Mouse (Mus musculus): ENCODE data around the gene Cdrt4. TPM values are rescaled to one million over a fixed set of nuclear protein-coding genes. Genes with fewer than 3 reads are reported as not detected.

The Cdrt4 gene
- polyA plus RNA-seq, 3 experiments from 2014 or later, result not detected

DNA sequence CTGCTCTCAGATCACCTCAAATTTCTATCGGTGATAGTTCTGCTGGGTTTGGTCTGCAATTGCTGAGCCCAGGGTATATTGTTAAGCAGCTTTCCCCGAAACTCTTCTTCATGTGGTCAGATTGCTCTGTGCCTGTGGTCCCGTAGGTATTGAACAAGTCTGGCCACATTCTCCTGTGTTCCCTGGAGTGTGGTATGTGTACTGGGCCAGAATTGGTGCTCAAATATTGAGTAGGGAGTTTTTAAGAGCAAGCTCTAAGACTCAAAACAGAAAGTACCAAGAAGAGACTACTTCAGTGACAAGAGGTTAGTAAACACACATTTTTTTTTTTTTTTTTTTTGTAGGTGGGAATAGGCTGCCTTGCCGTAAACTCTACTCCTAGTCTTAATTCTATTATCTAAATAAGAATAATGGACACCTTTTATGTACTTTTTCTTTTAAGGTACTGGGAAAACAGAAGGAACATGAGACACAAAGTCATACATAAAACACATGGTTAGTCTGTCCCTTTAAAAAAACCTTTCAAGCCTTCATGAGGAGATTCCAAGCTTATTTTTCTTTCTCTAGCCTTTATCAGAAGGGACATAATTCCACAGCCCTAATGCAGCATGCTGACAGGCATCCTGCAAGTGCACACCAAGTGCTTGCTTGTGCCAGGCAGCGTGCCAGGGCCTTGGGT is 46.2 kb downstream of the Cdrt4 start:
- no peak for ATAC-seq

DNA sequence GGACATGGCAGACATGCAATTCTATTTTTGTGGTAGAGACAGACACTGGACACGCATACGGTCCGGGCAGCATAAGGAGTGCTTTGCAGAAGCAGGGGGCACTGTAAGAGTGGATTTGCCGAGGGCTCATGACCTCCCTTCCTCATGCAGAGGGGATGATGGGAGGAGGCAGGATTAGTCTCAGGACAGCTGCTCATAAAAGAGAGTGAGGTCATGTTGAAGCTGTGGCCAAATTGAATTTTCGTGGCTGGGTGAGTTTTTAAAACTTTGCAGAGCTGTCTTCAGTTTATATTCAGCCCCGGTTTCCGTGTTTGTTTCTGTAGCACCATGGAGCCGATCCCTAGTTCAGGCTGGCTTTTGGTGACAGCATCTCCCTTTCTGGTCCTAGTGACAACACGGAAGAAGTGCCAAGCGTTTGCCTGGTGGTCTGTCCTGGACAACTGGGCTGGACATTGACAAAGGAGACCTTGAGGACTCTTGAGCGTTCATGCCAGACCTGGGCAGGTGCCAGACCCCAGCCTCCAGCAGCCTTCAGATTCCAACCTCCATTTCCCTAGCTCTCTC is 46.8 kb downstream of the Cdrt4 start:
- no peak for ATAC-seq

DNA sequence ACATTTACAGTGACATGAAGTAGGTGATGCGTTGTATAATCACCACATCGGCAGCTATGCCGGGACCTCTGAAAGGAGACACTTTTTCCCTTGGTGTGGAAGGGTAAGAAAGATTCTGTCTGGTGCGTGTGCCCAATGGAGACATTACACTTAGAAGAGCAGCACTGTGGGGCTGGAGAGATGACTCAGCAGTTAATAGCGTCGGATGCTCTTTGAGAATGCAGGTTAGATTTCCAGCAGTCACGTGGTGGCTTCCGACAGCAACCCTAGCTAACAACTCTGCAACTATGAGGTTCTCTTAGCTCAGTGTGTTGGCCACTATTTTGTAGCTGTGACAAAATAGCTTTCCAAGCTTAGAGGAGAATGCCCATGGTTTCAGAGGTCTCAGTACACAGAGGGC is 49.1 kb downstream of the Cdrt4 start:
- no peak for ATAC-seq

DNA sequence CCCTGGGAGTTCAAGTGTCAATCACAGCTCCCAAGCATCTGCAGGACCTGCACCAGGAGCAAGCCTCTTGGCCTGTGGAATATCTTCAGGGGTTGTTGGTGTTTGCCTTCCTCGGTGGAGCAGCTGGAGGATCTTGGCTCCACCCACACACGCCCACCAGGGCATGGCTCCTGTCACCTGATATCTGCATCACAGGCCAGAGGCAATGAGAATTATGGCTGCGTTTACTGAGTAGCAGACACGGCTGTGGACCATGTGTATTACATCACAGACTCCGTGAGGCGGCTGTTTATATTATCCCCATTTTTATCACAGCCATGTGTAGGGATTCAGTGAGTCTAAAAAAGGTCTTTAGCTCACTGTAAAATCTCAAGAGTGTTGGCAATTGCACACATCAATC is 53.6 kb downstream of the Cdrt4 start:
- ATAC-seq, result no peak

DNA sequence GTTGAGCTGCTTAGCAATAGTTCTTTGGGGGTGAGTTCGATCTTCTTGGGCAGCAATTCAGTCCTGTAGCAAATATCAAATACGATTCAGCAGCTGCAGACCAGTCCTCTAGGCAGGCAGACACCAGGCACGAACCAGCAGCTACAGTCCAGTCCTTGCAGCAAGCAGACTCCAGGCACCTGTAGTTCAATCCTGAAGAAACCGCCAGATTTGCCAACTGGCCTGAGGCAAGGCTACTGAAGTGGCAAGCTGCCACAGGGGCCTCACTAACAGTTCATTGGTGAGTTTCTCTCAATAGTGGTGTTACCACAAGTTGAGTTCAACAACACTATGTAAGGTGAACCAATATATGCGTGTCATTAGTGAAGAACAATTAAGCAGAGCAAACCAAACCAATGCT is 56.4 kb downstream of the Cdrt4 start:
- no peak for ATAC-seq

DNA sequence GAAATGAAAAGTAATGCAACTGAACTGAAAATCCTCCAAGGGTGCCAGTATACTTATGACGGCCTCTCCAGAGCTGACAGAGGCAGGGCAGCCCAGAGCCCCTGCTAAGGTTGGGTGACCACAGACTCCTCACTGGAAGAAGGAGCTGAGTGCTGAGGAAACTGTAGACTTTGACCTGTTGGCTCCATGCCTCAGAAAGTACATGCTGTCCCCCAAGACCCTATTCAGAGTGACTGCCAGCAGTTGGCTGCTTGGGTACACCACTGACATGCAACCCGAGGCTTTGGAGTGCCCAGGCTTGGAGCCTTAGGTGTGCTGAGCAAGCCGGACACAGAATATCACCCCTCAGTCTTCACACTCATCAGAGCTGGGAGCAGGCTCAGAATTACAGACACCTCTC is 57.0 kb downstream of the Cdrt4 start:
- no peak for ATAC-seq

DNA sequence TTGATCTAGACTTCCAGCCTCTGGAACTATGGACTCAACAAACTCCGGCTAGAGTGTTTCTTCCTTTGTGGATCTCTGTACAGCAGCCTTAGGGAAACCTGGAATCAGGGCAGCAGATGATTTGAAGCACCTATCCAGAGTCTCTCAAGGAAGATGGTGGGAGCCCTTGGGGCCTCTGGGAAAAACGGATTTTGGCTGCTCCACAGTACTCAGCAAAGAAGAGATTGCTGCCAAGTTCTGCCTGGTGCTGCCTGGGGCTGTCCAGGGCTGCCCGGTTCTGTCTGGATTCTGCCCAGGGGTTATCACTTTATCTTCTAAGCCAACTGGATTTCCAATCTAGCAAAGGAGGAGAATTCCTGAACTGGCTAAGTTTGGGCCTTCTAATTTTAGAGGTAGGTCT is 58.8 kb downstream of the Cdrt4 start:
- ATAC-seq, result no peak

DNA sequence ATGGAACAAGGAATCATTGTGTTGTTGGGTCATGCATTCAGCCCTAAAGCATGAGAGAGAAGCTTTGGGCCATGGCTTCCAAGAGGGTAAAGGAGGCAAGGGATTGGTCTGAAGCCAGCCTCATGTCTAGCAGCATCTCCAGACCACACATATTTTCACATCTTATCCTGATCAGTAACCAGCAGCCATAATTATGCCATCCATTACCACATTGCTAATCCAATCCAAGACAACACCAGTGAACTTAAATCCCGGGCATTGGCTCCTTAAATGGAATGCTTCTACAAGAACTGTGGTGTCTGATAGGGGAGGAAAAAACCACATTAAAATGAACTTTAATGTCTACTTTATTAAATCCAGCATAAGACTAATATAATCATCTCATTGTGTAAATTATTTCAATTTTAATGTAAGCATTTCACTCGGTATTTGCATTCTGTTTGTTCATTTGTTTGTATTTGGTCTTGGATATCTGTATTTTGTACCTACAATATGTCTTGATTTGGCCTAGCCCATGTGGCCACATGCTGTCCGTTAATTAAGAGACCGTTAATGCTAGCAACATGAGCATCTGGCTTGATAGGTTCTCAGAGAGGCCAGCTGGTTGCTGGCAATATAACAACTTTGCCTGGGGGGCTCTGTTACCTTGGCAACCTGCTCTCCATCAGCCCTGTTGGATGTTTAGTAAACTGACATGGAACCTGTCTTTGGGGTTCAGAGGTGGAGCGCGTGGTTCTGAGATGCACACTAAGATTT is 66.5 kb downstream of the Cdrt4 start:
- ATAC-seq, result no peak

DNA sequence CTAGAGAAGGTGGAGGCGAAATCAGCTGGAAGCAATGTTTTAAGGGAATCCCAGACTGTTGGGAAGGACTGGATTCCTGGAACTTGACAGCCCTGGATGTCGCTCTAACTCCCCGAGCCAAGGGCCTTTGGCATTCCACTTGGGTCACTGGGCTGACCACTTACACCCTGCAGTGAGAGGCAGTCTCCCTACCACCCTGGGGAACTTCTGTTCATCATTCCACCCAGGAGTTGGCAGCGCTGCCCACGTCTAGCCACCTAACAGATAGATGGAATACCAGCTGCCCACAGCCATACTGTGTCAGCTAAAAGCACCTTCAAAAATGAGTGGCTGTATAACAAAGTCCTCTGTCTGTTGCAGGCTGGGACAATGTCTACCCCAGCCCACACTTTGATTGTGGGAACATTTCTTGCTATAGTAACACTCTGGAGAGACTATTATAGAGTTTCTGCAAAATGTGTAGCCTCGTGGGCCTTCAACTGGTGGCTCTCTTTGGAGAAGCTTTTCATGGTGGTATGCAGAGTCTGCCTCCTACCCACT is 67.2 kb downstream of the Cdrt4 start:
- no peak for ATAC-seq

DNA sequence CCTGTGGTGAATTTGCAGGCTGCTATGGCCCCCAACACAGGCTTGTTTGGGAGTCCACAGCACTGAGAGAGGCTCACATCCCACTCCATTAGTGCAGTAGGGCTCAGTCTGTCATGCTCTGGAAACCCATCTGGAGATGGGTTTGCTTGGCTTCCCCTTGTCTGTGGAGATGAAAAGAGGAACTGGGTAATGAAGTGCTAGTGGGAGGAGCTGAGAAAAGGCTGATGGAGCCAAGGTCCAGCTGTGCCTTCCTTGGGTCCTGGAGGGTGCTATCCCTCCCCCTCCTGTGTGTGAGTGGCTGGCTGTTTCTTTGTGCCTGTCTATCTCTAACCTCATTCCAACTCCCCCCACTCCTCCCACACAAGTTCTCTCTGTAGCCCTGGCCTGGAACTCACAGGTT is 69.6 kb downstream of the Cdrt4 start:
- no peak for ATAC-seq

DNA sequence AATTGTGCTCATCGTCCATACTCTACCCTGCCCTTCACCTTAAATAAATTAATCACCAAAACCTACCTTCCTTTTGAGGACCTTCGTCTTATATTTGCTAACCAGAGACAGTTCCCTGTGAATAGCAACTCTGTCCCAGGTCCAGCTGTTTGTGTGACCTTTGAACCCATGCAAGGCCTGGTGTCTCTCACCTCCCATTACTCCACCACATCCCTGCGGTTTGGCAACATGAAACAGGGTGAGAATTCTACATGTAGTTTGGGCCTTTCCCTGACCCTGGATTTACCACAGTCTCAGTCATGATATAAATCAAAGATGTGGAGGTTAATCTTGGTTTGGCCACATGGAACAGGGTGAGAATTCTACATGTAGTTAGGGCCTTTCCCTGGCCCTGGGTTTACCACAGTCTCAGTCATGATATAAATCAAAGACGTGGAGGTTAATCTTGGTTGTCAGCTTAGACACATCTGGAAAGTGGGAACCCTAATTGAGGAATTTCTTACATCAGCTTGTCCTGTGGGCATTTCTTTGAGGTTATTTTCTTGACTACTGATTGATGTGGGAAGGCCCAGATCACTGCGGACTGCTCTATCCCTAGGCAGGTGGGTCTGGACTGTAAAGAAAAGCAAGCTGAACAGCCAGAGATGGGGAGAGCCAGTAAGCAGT is 70.3 kb downstream of the Cdrt4 start:
- ATAC-seq, result no peak

DNA sequence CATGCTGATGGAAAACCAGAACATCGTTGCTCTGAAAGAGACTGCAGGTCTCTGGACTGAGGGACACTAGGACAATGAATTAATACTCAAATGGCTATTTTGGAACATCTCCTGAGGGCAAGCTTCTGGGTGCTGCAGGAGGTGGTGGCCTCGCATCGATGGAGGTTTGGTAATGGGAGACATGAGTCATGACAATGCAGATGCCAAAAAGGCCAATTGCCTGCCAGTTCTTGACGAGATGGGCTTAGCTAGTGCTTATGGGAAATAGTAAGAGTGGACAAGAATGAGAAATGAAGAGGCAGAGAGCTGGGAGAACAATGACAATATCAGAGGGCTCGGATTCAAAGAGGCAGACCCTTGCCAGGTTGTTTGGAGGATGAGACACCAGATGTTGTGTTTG is 72.5 kb downstream of the Cdrt4 start:
- ATAC-seq, result no peak

DNA sequence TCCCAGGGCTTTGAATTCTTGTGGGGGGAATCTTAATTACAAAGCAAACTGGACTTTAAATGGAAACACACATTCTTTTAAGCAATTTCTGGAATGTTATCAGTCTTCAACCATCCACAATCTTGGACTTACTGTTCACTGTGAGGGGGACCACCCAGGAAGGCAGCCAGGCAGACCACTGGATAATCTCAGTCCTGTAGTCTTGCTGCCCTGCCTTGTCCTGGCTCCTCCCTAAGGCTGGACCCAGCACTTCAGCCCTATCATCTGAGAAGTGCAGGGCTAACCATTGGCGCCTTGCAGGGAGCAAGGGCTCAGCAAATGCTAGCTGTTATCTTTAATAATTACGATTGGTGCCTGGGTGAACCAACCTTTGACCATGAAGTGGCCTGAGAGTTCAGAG is 73.1 kb downstream of the Cdrt4 start:
- no peak for ATAC-seq

DNA sequence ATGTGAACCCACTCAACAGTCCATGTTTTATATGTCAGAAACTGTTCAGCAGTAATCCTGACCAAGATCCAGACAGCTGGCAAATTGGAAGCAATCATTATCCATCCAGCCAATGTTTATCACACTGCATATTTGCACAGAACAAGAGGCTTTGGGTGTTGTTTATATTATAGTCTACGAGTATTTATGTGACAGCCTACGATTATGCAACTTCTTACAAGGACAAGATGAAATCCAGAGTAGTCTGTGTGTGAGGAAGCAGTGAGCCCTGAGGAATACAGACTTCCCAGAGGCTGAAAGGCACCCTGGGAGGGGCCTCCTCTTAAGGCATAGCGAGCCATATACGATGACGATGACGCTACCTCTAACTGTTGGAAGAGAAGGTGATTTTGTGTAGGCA is 74.5 kb downstream of the Cdrt4 start:
- no peak for ATAC-seq

DNA sequence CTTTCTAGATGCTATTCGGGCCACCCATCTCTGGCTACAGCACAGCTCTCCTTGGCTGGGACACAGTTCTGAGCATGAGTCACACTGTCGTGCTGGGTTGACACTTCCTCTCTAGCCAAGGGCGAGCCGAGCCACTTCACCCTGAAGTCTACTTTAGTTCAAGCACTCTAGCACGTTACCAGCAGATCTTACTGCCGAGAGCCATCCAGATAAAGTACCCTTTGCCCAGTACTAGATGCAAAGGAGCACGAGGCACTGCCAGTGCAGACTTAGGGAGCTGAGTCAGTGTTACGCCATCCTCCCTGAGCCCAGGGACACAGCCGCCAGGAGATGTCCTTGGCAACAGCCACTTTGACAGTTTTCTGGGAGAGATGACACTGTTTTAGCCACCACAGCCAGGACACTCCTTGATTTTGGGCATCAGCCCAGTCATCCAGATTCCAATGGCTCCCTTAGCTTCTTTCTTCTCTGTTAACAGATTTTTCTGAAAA is 75.7 kb downstream of the Cdrt4 start:
- no peak for ATAC-seq

DNA sequence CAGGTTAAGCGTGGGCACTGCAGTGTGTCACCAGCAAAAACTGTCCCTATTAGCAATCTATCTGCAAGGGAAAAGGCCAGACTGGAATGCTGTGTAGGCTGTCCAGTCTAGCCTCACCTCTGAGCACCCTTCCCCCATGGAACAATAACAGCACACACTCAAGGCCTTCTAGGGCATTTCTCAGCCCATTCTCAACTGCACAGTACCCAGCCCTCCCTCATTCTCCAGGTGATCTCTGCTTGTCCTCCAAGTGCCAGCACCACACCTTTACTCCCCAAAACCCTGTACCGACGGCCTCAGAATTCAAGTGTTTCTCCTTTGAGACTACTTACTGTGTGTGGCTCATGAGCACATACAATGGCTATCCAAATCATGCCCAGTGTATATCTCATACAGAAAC is 77.1 kb downstream of the Cdrt4 start:
- no peak for ATAC-seq

DNA sequence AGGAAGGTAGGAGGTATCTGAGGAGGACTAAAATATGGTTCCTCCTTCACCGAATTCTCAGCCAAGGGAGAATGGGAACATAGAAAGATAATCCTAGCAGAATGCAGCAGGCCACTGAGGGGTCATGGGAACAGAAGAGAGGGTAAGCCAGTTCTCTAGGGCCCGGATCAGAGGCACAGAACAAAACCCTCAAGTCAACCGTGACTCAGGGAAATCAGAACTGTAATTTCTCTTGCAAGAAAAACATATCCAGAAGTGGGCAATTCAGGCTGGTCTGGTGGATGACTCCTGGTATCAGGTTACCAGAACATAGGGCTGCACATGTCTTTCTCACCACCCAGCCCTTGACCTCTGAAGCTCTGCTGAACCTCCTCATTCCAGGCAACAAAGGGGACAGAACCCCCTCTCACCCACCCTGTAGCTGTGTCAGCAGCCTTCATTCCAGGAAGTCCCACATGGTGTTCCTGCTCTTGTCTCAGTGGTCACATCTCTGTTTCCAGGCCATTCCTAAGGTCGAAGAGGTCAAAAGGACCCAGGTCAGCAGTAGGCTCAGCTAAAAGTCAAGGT is 78.2 kb downstream of the Cdrt4 start:
- ATAC-seq, result no peak

DNA sequence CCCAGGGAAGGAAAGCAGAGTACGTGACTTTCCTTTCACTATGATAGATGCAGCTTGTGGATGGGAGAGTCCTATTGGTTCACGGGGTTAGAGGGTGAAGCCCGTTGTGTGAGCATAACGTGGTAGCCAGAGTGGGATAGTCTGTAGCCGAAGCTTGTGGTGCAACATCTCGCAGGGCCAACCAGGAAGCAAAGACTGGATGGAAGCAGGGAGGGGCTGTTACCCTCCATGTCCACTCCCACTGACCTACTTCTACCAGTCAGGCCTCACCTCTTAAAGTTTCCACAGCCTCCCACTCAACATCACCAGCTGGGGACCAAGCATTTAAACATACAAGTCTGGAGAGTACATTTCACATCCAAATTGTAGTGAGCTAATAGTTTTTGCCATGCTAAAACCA is 78.7 kb downstream of the Cdrt4 start:
- ATAC-seq, result no peak

DNA sequence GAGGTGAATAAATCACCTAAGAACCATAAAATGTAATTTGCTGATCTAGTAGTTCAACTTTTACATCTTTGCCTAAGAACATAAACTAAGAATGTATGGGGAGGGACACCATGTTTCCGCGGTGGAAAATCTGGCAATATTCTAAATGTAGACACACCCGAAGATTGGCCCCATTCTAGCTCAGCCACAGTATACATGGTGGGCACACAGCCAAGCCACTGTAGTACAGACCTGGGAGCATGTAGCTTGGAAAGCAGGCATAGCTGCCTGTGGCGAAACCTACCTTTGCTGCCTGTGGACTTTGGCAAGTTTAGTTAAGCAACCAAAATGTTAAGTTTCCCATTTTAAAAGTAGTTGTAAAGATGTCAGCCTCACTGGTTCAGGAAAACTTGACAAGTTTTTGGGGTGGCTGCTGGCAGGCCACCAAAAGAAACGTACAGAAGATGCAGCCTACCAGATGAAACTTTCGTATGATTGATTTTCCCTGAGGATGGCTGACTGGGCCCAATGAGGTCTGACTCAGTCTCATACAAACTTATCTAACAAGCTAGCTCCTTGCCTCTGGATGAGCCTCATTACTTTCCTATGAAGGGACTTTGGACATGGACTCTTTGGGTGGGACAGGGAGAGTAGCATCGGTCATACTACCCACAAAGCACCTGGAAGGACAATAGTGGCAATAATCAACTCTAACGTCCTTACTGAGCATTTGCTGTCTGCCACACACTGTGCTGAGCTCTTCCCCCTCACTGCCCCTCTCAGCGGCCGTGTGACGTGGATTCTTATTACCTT is 84.6 kb downstream of the Cdrt4 start:
- no peak for ATAC-seq

DNA sequence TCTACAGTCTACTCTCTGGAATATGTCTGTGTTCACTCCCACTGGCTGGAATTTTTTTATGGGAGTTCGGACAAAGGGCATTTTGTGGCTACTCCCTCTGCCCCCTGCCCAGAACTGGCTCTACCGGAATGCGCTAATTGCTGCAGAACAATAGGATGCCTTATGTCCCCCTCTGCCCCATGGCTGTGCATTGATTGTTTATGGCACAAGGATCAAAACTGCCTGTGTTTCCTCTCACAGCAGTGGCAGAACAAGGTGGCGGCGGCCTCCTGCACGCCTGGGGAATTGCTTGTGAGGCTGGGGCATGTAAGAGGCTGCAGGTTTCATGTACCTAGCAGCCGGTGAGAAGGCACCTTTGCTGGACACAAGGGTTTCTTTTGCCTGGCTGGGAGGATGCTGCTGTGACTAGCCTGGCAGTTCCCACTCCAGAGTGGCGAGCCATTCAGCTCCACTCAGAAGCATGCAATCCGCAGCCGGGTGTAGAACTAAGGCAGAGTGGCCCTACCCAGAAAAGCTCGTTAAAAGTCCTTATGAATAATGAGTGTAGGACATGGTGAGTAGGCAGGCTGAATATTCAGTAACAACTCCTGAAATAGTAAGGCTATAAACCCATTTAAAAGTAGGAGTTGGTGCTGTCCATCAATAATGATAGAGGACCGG is 89.1 kb downstream of the Cdrt4 start:
- no peak for ATAC-seq
